Mouse (Mus musculus): ENCODE results near the gene Dlk2. TPM values are rescaled to one million over a fixed set of nuclear protein-coding genes. Genes with fewer than 3 reads are reported as not detected.

Gene Dlk2
- polyA plus RNA-seq, 1 experiment from 2014 or later = 0.54 TPM

DNA sequence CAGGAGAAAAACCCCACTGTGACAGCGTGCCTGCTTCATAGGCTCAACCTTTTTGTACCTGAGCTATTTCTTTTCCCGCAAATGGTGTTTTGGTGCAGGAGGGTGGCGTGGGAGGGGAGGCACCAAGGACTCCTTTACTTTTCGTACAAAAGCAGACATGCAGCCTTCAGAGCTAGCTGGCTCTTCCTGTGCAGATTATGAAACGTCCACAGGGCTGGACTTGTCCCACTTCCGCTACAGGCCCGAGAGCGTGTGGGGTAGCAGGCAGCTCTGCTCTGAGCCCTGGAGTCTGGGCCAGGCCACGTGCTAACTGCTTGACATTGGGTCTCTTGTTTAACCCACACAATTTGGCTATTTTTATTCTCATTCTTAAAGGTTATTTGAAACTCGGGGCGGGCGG, 4.7 kb downstream of the Dlk2 start:
- 78% methylated on average over 12 of the region's 12 CpGs for WGBS
- H3K36me3 ChIP-seq (ENCODE audit: control insufficient read depth, insufficient read depth, low read length) = no peaks in the 10 kb centered on the region
- H3K9ac ChIP-seq (ENCODE audit: low read depth, low read length) = no peak overlapping the region
- no peak overlapping the region for H3K4me3 ChIP-seq (ENCODE audit: low read length)
- peaks cover 21% of the 10 kb centered on the region for H3K27me3 ChIP-seq (replicated peaks; ENCODE audit: control insufficient read depth, insufficient read depth, low read length)
- H3K27ac ChIP-seq (ENCODE audit: low read length) = no peak overlapping the region
- H3K4me1 ChIP-seq (ENCODE audit: control insufficient read depth, insufficient read depth, low read length) = peaks cover 19% of the 10 kb centered on the region
- no peak for ATAC-seq
- H3K9me3 ChIP-seq (ENCODE audit: control insufficient read depth, low read length) = no peaks in the 10 kb centered on the region
- H3K4me2 ChIP-seq (ENCODE audit: low read depth, low read length) = no peak overlapping the region

GRCm38 (mm10) chr17:46304184-46304583, 7.0 kb downstream of the Dlk2 start:
- WGBS = 92% methylated on average over 9 of the region's 9 CpGs
- Histone ChIP-seq H3K4me2 (ENCODE audit: low read depth, low read length) (no peak overlapping the region), H3K27ac (ENCODE audit: low read length) (no peak overlapping the region), H3K4me1 (ENCODE audit: control insufficient read depth, insufficient read depth, low read length) (no peaks in the 10 kb centered on the region), H3K4me3 (ENCODE audit: low read length) (no peak overlapping the region), H3K36me3 (ENCODE audit: control insufficient read depth, insufficient read depth, low read length) (no peaks in the 10 kb centered on the region), H3K9ac (ENCODE audit: low read depth, low read length) (no peak overlapping the region), H3K27me3 (replicated peaks; ENCODE audit: control insufficient read depth, insufficient read depth, low read length) (no peaks in the 10 kb centered on the region; the same call in 1 of the 2 replicates), H3K9me3 (ENCODE audit: control insufficient read depth, low read length) (no peaks in the 10 kb centered on the region)
- no peak for ATAC-seq

- no peak for ATAC-seq
- Histone ChIP-seq H3K4me3 (ENCODE audit: low read length) (no peak overlapping the region), H3K9ac (ENCODE audit: low read depth, low read length) (no peak overlapping the region), H3K9me3 (ENCODE audit: control insufficient read depth, low read length) (no peaks in the 10 kb centered on the region), H3K27ac (ENCODE audit: low read length) (no peak overlapping the region), H3K27me3 (replicated peaks; ENCODE audit: control insufficient read depth, insufficient read depth, low read length) (no peaks in the 10 kb centered on the region; the same call in 1 of the 2 replicates), H3K4me2 (ENCODE audit: low read depth, low read length) (no peak overlapping the region), H3K4me1 (ENCODE audit: control insufficient read depth, insufficient read depth, low read length) (no peaks in the 10 kb centered on the region), H3K36me3 (ENCODE audit: control insufficient read depth, insufficient read depth, low read length) (no peaks in the 10 kb centered on the region)
- 91% methylated on average over 15 of the region's 15 CpGs for WGBS
These were observed 9.7 kb downstream of the Dlk2 start for GRCm38 (mm10) chr17:46306956-46307355.

- H3K27ac ChIP-seq (ENCODE audit: low read length) = no peak overlapping the region
- no peaks in the 10 kb centered on the region for H3K4me1 ChIP-seq (ENCODE audit: control insufficient read depth, insufficient read depth, low read length)
- H3K9ac ChIP-seq (ENCODE audit: low read depth, low read length) = no peak overlapping the region
- no peak overlapping the region for H3K4me2 ChIP-seq (ENCODE audit: low read depth, low read length)
- ATAC-seq = no peak
- H3K9me3 ChIP-seq (ENCODE audit: control insufficient read depth, low read length) = no peaks in the 10 kb centered on the region
- H3K4me3 ChIP-seq (ENCODE audit: low read length) = no peak overlapping the region
- no peaks in the 10 kb centered on the region for H3K36me3 ChIP-seq (ENCODE audit: control insufficient read depth, insufficient read depth, low read length)
- no peaks in the 10 kb centered on the region for H3K27me3 ChIP-seq (replicated peaks; ENCODE audit: control insufficient read depth, insufficient read depth, low read length)
- 81% methylated on average over 12 of the region's 12 CpGs for WGBS
These were observed 12.6 kb downstream of the Dlk2 start for GRCm38 (mm10) chr17:46309835-46310234.

- H3K9me3 ChIP-seq (ENCODE audit: control insufficient read depth, low read length) = no peaks in the 10 kb centered on the region
These were observed 13.3 kb downstream of the Dlk2 start for GRCm38 (mm10) chr17:46310515-46310914.

DNA sequence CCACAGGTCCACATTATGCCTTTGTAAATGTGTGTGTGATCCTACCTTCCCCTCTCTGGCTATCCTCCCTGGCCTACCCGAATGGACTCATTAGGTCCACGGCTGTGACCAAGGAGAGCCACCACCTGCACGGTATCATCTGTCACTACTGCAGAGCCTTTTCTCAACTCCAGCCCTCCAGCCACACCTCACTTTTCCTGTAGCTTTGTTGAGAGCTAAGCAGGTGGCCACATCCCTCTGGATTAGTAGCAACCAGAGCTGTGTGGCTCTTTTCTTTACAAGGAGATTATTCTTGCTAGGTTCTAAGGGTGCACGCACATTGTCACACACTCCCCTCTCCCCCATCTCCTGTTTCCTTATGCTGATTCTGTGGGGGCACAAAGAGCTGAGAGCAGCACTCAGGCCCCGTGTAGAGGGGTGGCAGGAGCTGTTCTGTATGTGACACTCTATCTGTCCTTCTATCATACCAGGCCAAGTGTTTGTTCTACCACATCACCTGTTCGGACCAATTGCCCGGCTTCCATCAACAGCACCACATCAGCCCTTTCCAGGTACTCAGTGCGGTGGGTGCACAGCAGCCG, 16.0 kb downstream of the Dlk2 start:
- whole genome bisulfite sequencing = 88% methylated on average over 9 of the region's 9 CpGs

More at GRCm38 (mm10) chr17:46310515-46310914, 13.3 kb downstream of the Dlk2 start:
- WGBS = 83% methylated on average over 10 of the region's 10 CpGs
- H3K4me1 ChIP-seq (ENCODE audit: control insufficient read depth, insufficient read depth, low read length) = no peaks in the 10 kb centered on the region
- no peak for ATAC-seq
- no peak overlapping the region for H3K9ac ChIP-seq (ENCODE audit: low read depth, low read length)
- no peaks in the 10 kb centered on the region for H3K27me3 ChIP-seq (replicated peaks; ENCODE audit: control insufficient read depth, insufficient read depth, low read length)
- H3K4me3 ChIP-seq (ENCODE audit: low read length) = no peak overlapping the region
- H3K4me2 ChIP-seq (ENCODE audit: low read depth, low read length) = no peak overlapping the region
- H3K36me3 ChIP-seq (ENCODE audit: control insufficient read depth, insufficient read depth, low read length) = no peaks in the 10 kb centered on the region
- H3K27ac ChIP-seq (ENCODE audit: low read length) = no peak overlapping the region

DNA sequence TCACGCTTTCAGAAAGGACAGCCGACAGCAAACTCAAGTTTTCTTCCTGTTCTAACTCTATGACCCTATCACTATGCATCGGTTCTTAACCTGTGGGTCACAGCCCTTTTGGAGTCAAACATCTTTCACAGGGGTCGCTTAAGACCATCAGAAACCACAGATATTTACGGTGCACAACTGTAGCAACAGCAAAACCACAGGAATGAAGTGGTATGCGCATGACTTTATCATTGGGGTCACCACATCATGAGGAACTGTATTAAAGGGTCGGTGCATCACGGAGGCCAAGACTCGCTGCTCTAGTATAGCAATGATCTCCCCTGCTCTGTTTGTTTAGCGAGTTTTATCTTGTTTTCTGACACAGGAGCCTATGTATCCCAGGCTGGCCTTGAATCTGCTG, 18.6 kb downstream of the Dlk2 start:
- peaks cover 2% of the 10 kb centered on the region; the same call in 1 of the 2 replicates for H3K36me3 ChIP-seq (ENCODE audit: control insufficient read depth, insufficient read depth, low read length)
- no peak for ATAC-seq
- no peak overlapping the region for H3K9ac ChIP-seq (ENCODE audit: low read depth, low read length)
- no peak overlapping the region for H3K4me2 ChIP-seq (ENCODE audit: low read depth, low read length)
- H3K27ac ChIP-seq (ENCODE audit: low read length) = no peak overlapping the region
- no peaks in the 10 kb centered on the region for H3K27me3 ChIP-seq (replicated peaks; ENCODE audit: control insufficient read depth, insufficient read depth, low read length)
- no peak overlapping the region for H3K4me3 ChIP-seq (ENCODE audit: low read length)
- 83% methylated on average over 10 of the region's 10 CpGs for WGBS
- H3K4me1 ChIP-seq (ENCODE audit: control insufficient read depth, insufficient read depth, low read length) = no peaks in the 10 kb centered on the region
- no peaks in the 10 kb centered on the region for H3K9me3 ChIP-seq (ENCODE audit: control insufficient read depth, low read length)

More for the DNA sequence above, 16.0 kb downstream of the Dlk2 start:
- Histone ChIP-seq H3K27ac (ENCODE audit: low read length) (no peak overlapping the region), H3K9ac (ENCODE audit: low read depth, low read length) (no peak overlapping the region), H3K27me3 (replicated peaks; ENCODE audit: control insufficient read depth, insufficient read depth, low read length) (no peaks in the 10 kb centered on the region), H3K36me3 (ENCODE audit: control insufficient read depth, insufficient read depth, low read length) (no peaks in the 10 kb centered on the region), H3K9me3 (ENCODE audit: control insufficient read depth, low read length) (no peaks in the 10 kb centered on the region), H3K4me3 (ENCODE audit: low read length) (no peak overlapping the region), H3K4me1 (ENCODE audit: control insufficient read depth, insufficient read depth, low read length) (no peaks in the 10 kb centered on the region), H3K4me2 (ENCODE audit: low read depth, low read length) (no peak overlapping the region)
- ATAC-seq = no peak

GRCm38 (mm10) chr17:46320492-46320891, 23.3 kb downstream of the Dlk2 start:
- no peak for ATAC-seq
- no peaks in the 10 kb centered on the region for H3K4me1 ChIP-seq (ENCODE audit: control insufficient read depth, insufficient read depth, low read length)
- no peak overlapping the region for H3K9ac ChIP-seq (ENCODE audit: low read depth, low read length)
- no peak overlapping the region for H3K27ac ChIP-seq (ENCODE audit: low read length)
- H3K36me3 ChIP-seq (ENCODE audit: control insufficient read depth, insufficient read depth, low read length) = peaks cover 3% of the 10 kb centered on the region; the same call in 1 of the 2 replicates
- no peaks in the 10 kb centered on the region for H3K9me3 ChIP-seq (ENCODE audit: control insufficient read depth, low read length)
- no peak overlapping the region for H3K4me2 ChIP-seq (ENCODE audit: low read depth, low read length)
- WGBS = 65% methylated on average over 6 of the region's 6 CpGs
- no peaks in the 10 kb centered on the region for H3K27me3 ChIP-seq (replicated peaks; ENCODE audit: control insufficient read depth, insufficient read depth, low read length)
- no peak overlapping the region for H3K4me3 ChIP-seq (ENCODE audit: low read length)

DNA sequence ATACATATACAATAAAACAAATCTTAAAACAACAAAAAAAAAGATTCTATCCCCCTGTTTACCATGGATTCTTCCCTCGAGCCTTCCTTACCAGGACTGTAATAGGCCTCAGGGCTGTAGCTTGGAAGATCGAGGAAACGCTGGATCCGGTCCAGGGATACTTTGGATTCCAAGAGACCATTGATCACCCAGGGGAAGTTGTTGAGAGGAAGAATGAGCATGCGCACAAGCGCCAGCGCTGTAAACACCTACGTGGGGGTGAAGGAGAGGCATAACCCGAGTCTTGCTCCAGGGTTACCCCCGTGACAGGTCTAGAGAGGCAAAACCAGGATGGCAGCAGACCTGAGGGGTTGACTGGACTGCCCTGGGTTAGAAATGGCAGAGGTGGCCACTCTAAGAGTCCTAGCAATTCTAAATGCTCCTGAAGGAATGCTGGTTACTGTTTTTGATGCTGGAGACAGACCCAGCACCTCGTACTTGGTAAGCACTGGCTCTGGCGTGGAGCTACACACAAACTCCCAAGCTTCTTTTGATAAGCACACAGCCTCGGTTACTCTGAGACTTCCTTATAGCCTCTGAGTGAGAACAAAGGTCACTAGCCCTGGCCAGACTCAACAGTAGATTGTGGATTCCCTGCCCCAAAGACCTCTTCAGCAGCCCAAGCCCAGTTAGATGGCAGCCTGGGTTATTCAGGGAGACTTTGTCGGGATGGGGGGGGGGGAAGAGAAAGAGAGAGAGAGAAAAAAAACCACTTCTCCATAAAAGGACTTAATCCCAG, 25.0 kb downstream of the Dlk2 start:
- Histone ChIP-seq H3K4me2 (ENCODE audit: low read depth, low read length) (no peak overlapping the region), H3K4me3 (ENCODE audit: low read length) (no peak overlapping the region), H3K4me1 (ENCODE audit: control insufficient read depth, insufficient read depth, low read length) (0 out of 2 replicates have a peak, but pooled peaks cover 4% of the 10 kb centered on the region), H3K9ac (ENCODE audit: low read depth, low read length) (no peak overlapping the region), H3K36me3 (ENCODE audit: control insufficient read depth, insufficient read depth, low read length) (peaks cover 3% of the 10 kb centered on the region; the same call in 1 of the 2 replicates), H3K27me3 (replicated peaks; ENCODE audit: control insufficient read depth, insufficient read depth, low read length) (no peaks in the 10 kb centered on the region), H3K27ac (ENCODE audit: low read length) (peak overlapping the region; percentile 58), H3K9me3 (ENCODE audit: control insufficient read depth, low read length) (no peaks in the 10 kb centered on the region)
- 77% methylated on average over 14 of the region's 14 CpGs for WGBS
- peak; percentile 91 for ATAC-seq
